Mouse (Mus musculus): ENCODE measurements around the gene Kpna6. TPM values are rescaled to one million over a fixed set of nuclear protein-coding genes. Genes with fewer than 3 reads are reported as not detected.
A peak's percentile ranks its signal among the peaks of the same experiment; 100 is the strongest.

The Kpna6 gene
- polyA plus RNA-seq, 1 experiment from 2014 or later: 6.0 TPM

GRCm38 (mm10) chr4:129616631-129617030 lies 55.9 kb downstream of the Kpna6 start:
- H3K27ac ChIP-seq (replicated peaks): no peak overlapping the region
- H3K36me3 ChIP-seq (replicated peaks): peaks cover 7% of the 10 kb centered on the region; the same call in 1 of the 2 replicates
- peaks cover 27% of the 10 kb centered on the region for H3K4me1 ChIP-seq (replicated peaks)
- no peak for ATAC-seq (ENCODE audit: insufficient read depth)
- WGBS (ENCODE audit: insufficient replicate concordance): 80% methylated on average over 3 of the region's 3 CpGs
- H3K27me3 ChIP-seq: no peaks in the 10 kb centered on the region
- H3K9ac ChIP-seq: no peak overlapping the region
- no peak overlapping the region for H3K4me3 ChIP-seq (replicated peaks)
- no peaks in the 10 kb centered on the region for H3K9me3 ChIP-seq (replicated peaks)
- H3K4me2 ChIP-seq: no peak overlapping the region

- Histone ChIP-seq H3K9me3 (replicated peaks) (no peaks in the 10 kb centered on the region), H3K27me3 (no peaks in the 10 kb centered on the region), H3K4me3 (replicated peaks) (no peak overlapping the region), H3K4me2 (no peak overlapping the region), H3K4me1 (replicated peaks) (peaks cover 23% of the 10 kb centered on the region), H3K27ac (replicated peaks) (no peak overlapping the region), H3K36me3 (replicated peaks) (peaks cover 7% of the 10 kb centered on the region; the same call in 1 of the 2 replicates), H3K9ac (no peak overlapping the region)
- WGBS (ENCODE audit: insufficient replicate concordance): 81% methylated on average over 9 of the region's 9 CpGs
- ATAC-seq (ENCODE audit: insufficient read depth): no peak
Observed at GRCm38 (mm10) chr4:129615801-129616290, 56.7 kb downstream of the Kpna6 start.

- H3K27ac ChIP-seq (replicated peaks): no peak within 1 kb of the TSS
- no peak within 1 kb of the TSS for H3K9ac ChIP-seq
- no peaks in the 10 kb centered on the region for H3K9me3 ChIP-seq (replicated peaks)
- WGBS (ENCODE audit: insufficient replicate concordance): 81% methylated on average over 6 of the region's 6 CpGs
- ATAC-seq (ENCODE audit: insufficient read depth): no peak
- no peak within 1 kb of the TSS for H3K4me2 ChIP-seq
- H3K4me1 ChIP-seq (replicated peaks): peaks cover 16% of the 10 kb centered on the region
- H3K36me3 ChIP-seq (replicated peaks): peaks cover 18% of the 10 kb centered on the region
- H3K4me3 ChIP-seq (replicated peaks): no peak within 1 kb of the TSS
- no peaks in the 10 kb centered on the region for H3K27me3 ChIP-seq
Observed at GRCm38 (mm10) chr4:129614093-129614492, 58.5 kb downstream of the Kpna6 start, which contains the start of gene Dcdc2b. TSS of gene Dcdc2b (minus strand) at chr4:129614257.

GRCm38 (mm10) chr4:129610472-129610871 lies 62.1 kb downstream of the Kpna6 start:
- 63% methylated on average over 4 of the region's 4 CpGs for WGBS (ENCODE audit: insufficient replicate concordance)
- peaks cover 15% of the 10 kb centered on the region for H3K4me1 ChIP-seq (replicated peaks)
- no peak overlapping the region for H3K4me3 ChIP-seq (replicated peaks)
- H3K9me3 ChIP-seq (replicated peaks): no peaks in the 10 kb centered on the region
- H3K27me3 ChIP-seq: no peaks in the 10 kb centered on the region
- no peak overlapping the region for H3K9ac ChIP-seq
- no peak overlapping the region for H3K27ac ChIP-seq (replicated peaks)
- peaks cover 44% of the 10 kb centered on the region for H3K36me3 ChIP-seq (replicated peaks)
- H3K4me2 ChIP-seq: no peak overlapping the region
- no peak for ATAC-seq (ENCODE audit: insufficient read depth)

GRCm38 (mm10) chr4:129610026-129610425 lies 62.5 kb downstream of the Kpna6 start:
- ATAC-seq (ENCODE audit: insufficient read depth): no peak
- WGBS (ENCODE audit: insufficient replicate concordance): 89% methylated on average over 4 of the region's 4 CpGs
- Histone ChIP-seq H3K4me1 (replicated peaks) (peaks cover 15% of the 10 kb centered on the region), H3K4me2 (no peak overlapping the region), H3K27ac (replicated peaks) (no peak overlapping the region), H3K9ac (no peak overlapping the region), H3K36me3 (replicated peaks) (peaks cover 47% of the 10 kb centered on the region), H3K27me3 (no peaks in the 10 kb centered on the region), H3K4me3 (replicated peaks) (no peak overlapping the region), H3K9me3 (replicated peaks) (no peaks in the 10 kb centered on the region)

- H3K4me3 ChIP-seq (replicated peaks): no peak overlapping the region
- no peaks in the 10 kb centered on the region for H3K9me3 ChIP-seq (replicated peaks)
- no peak overlapping the region for H3K9ac ChIP-seq
- peaks cover 15% of the 10 kb centered on the region for H3K4me1 ChIP-seq (replicated peaks)
- no peaks in the 10 kb centered on the region for H3K27me3 ChIP-seq
- no peak overlapping the region for H3K27ac ChIP-seq (replicated peaks)
- 64% methylated on average over 12 of the region's 12 CpGs for WGBS (ENCODE audit: insufficient replicate concordance)
- ATAC-seq (ENCODE audit: insufficient read depth): no peak
- H3K4me2 ChIP-seq: no peak overlapping the region
- peaks cover 55% of the 10 kb centered on the region for H3K36me3 ChIP-seq (replicated peaks)
Observed at GRCm38 (mm10) chr4:129609139-129609631, 63.4 kb downstream of the Kpna6 start.

- H3K9me3 ChIP-seq (replicated peaks): no peaks in the 10 kb centered on the region
- peak overlapping the region; percentile 10; the same call in 1 of the 2 replicates for H3K4me2 ChIP-seq
- WGBS (ENCODE audit: insufficient replicate concordance): 36% methylated on average over 7 of the region's 7 CpGs
- peaks cover 20% of the 10 kb centered on the region for H3K4me1 ChIP-seq (replicated peaks)
- peak; percentile 90 for ATAC-seq (ENCODE audit: insufficient read depth)
- H3K4me3 ChIP-seq (replicated peaks): no peak overlapping the region
- peaks cover 62% of the 10 kb centered on the region for H3K36me3 ChIP-seq (replicated peaks)
- 0 out of 2 replicates have a peak overlapping the region, but pooled peaks have one; percentile 6 for H3K9ac ChIP-seq
- H3K27ac ChIP-seq (replicated peaks): peak overlapping the region; percentile 77
- H3K27me3 ChIP-seq: no peaks in the 10 kb centered on the region
Observed at GRCm38 (mm10) chr4:129608426-129609025, 64.0 kb downstream of the Kpna6 start.

GRCm38 (mm10) chr4:129600233-129601158 lies 72.1 kb downstream of the Kpna6 start, which contains the start of the genes Eif3i and Tmem234:
TSS of gene Eif3i (minus strand) at chr4:129600648.
TSS of gene Tmem234 (plus strand) at chr4:129600668.
- peak; percentile 92 for ATAC-seq (ENCODE audit: insufficient read depth)
- Histone ChIP-seq H3K9me3 (replicated peaks) (no peaks in the 10 kb centered on the region), H3K4me1 (replicated peaks) (peaks cover 37% of the 10 kb centered on the region), H3K4me2 (peak within 1 kb of the TSS; percentile 87), H3K36me3 (replicated peaks) (peaks cover 65% of the 10 kb centered on the region), H3K9ac (peak within 1 kb of the TSS; percentile 88), H3K27ac (replicated peaks) (peak within 1 kb of the TSS; percentile 86), H3K27me3 (no peaks in the 10 kb centered on the region), H3K4me3 (replicated peaks) (peak within 1 kb of the TSS; percentile 81)
- under 1% methylated on average over 74 of the region's 74 CpGs for WGBS (ENCODE audit: insufficient replicate concordance)

Small RNAs within 50 kb of the gene (microRNA-seq; reads per million reads assigned to microRNA genes)
- gene Mir7016: not detected

Other genes starting within 250 kb of the Kpna6 start
- 0.79 and 1.2 TPM in 2 replicates for gene Zbtb8b, start 231.9 kb downstream of the Kpna6 start, polyA plus RNA-seq (2015; fragmentation: Nextera tagmentation; extraction: Ambion mirVana)
- 71.8 and 82.6 TPM in 2 replicates for gene Bsdc1, start 211.2 kb downstream of the Kpna6 start, polyA plus RNA-seq (2015; fragmentation: Nextera tagmentation; extraction: Ambion mirVana)
- gene Tssk3, start 181.7 kb downstream of the Kpna6 start, polyA plus RNA-seq (2015; fragmentation: Nextera tagmentation; extraction: Ambion mirVana): 0.09 and 0.12 TPM in 2 replicates
- gene Fam229a, start 181.6 kb downstream of the Kpna6 start, polyA plus RNA-seq (2015; fragmentation: Nextera tagmentation; extraction: Ambion mirVana): 0.28 and 0.82 TPM in 2 replicates
- 51.3 and 52.7 TPM in 2 replicates for gene Marcksl1, start 159.2 kb downstream of the Kpna6 start, polyA plus RNA-seq (2015; fragmentation: Nextera tagmentation; extraction: Ambion mirVana)
- 98.9 and 100 TPM in 2 replicates for gene Hdac1, start 130.1 kb downstream of the Kpna6 start, polyA plus RNA-seq (2015; fragmentation: Nextera tagmentation; extraction: Ambion mirVana)
- gene Lck, start 99.1 kb downstream of the Kpna6 start, polyA plus RNA-seq (2015; fragmentation: Nextera tagmentation; extraction: Ambion mirVana): 2.4 and 3.3 TPM in 2 replicates
- gene Fam167b, start 94.2 kb downstream of the Kpna6 start, polyA plus RNA-seq (2015; fragmentation: Nextera tagmentation; extraction: Ambion mirVana): 6.7 and 7.2 TPM in 2 replicates
- gene Eif3i, start 72.1 kb downstream of the Kpna6 start, polyA plus RNA-seq (2015; fragmentation: Nextera tagmentation; extraction: Ambion mirVana): 156 and 159 TPM in 2 replicates
- gene Tmem234, start 72.1 kb downstream of the Kpna6 start, polyA plus RNA-seq (2015; fragmentation: Nextera tagmentation; extraction: Ambion mirVana): 113 and 115 TPM in 2 replicates
- gene Dcdc2b, start 58.5 kb downstream of the Kpna6 start, polyA plus RNA-seq (2015; fragmentation: Nextera tagmentation; extraction: Ambion mirVana): 0.70 and 0.86 TPM in 2 replicates
- 7.3 and 9.5 TPM in 2 replicates for gene Iqcc, start 53.7 kb downstream of the Kpna6 start, polyA plus RNA-seq (2015; fragmentation: Nextera tagmentation; extraction: Ambion mirVana)
- 10.3 and 12.2 TPM in 2 replicates for gene Ccdc28b, start 48.8 kb downstream of the Kpna6 start, polyA plus RNA-seq (2015; fragmentation: Nextera tagmentation; extraction: Ambion mirVana)
- 23.0 and 26.7 TPM in 2 replicates for gene Txlna, start 31.7 kb downstream of the Kpna6 start, polyA plus RNA-seq (2015; fragmentation: Nextera tagmentation; extraction: Ambion mirVana)
- gene Tmem39b, start 24.1 kb upstream of the Kpna6 start, polyA plus RNA-seq (2015; fragmentation: Nextera tagmentation; extraction: Ambion mirVana): 2.5 and 3.5 TPM in 2 replicates
- 25.7 and 26.1 TPM in 2 replicates for gene Khdrbs1, start 69.5 kb upstream of the Kpna6 start, polyA plus RNA-seq (2015; fragmentation: Nextera tagmentation; extraction: Ambion mirVana)
- 140 and 174 TPM in 2 replicates for gene Ptp4a2, start 138.5 kb upstream of the Kpna6 start, polyA plus RNA-seq (2015; fragmentation: Nextera tagmentation; extraction: Ambion mirVana)

Measured in liver, embryonic 15.5 days (tissue).